Mouse (Mus musculus) hindbrain, embryonic 13.5 days (tissue): ENCODE measurements around the gene Atg9a. TPM values are rescaled to one million over a fixed set of nuclear protein-coding genes. Genes with fewer than 3 reads are reported as not detected.

ENCODE experiments used
- ATAC-seq: fragments of 200-750 bp; cut with Nextera tagmentation; 2 replicates; pipeline ENCODE4 v1.8.0; 2017; ENCODE audit warnings: moderate TSS enrichment; ENCODE audit not compliant: low FRiP score
- H3K27ac ChIP-seq: fragments of 300-500 bp; sonication (generic); 2 replicates; pipeline ENCODE4 v1.5.1; 2015; ENCODE audit warnings: inconsistent platforms, mild to moderate bottlenecking, moderate library complexity
- H3K27me3 ChIP-seq: fragments of 300-500 bp; sonication (generic); 2 replicates; pipeline ENCODE4 v1.6.1; 2015; ENCODE audit warnings: mild to moderate bottlenecking, inconsistent platforms
- H3K36me3 ChIP-seq: fragments of 300-500 bp; sonication (generic); 2 replicates; pipeline ENCODE4 v1.6.1; 2015; ENCODE audit warnings: mild to moderate bottlenecking, inconsistent platforms
- H3K4me1 ChIP-seq: fragments of 300-500 bp; sonication (generic); replicated peaks from 2 replicates; pipeline ENCODE4 v1.6.1; 2015; ENCODE audit warnings: inconsistent platforms
- H3K4me2 ChIP-seq: fragments of 300-500 bp; sonication (generic); 2 replicates; pipeline ENCODE4 v1.6.1; 2015; ENCODE audit warnings: inconsistent platforms, mild to moderate bottlenecking, moderate library complexity
- H3K4me3 ChIP-seq: fragments of 300-500 bp; sonication (generic); 2 replicates; pipeline ENCODE4 v1.5.1; 2015; ENCODE audit warnings: mild to moderate bottlenecking, inconsistent platforms
- H3K9ac ChIP-seq: fragments of 300-500 bp; sonication (generic); 2 replicates; pipeline ENCODE4 v1.6.1; 2015; ENCODE audit warnings: mild to moderate bottlenecking, inconsistent platforms
- H3K9me3 ChIP-seq: fragments of 300-500 bp; sonication (generic); 2 replicates; pipeline ENCODE4 v1.6.1; 2016; ENCODE audit warnings: inconsistent platforms
- WGBS: fragments of 180-500 bp; shearing (Covaris S2); methylation state at CpG from one replicate; pipeline ENCODE4 v1.1.7; 2015; 5-methylcytosine and 5-hydroxymethylcytosine counted together
- polyA plus RNA-seq: library from polyadenylated mRNA; unstranded; fragments of >200 nt; fragmentation: Nextera tagmentation; extraction: Ambion mirVana; gene quantifications from 2 replicates; pipeline ENCODE4 v1.2.1, GENCODE M21; 2015

Gene Atg9a
- polyA plus RNA-seq, 1 experiment from 2014 or later = 44.7 TPM

DNA sequence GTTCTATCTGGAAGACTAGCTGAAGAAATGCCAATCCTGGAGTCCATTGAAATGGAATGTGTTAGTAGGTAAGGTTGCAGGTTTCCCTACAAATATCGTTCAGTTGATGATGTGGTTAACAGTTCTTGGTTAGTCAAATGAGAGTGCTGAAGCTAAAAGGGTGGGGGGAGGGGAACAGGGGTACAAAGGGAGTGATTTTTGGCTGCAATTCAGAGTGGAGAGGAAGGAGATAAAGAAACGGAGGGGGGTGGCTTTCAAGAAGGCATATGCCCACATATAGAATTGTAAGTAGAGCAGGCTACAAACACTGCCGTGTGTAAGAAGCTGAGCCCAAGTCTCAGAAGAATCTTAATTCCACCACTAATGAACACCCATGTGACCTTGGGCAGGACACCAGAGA, 33.5 kb upstream of the Atg9a start:
- 69% methylated on average over 3 of the region's 3 CpGs for WGBS
- Histone ChIP-seq H3K9me3 (no peaks in the 10 kb centered on the region), H3K9ac (no peak overlapping the region), H3K27me3 (peaks cover 49% of the 10 kb centered on the region), H3K4me1 (no peaks in the 10 kb centered on the region), H3K27ac (no peak overlapping the region), H3K4me3 (no peak overlapping the region), H3K36me3 (no peaks in the 10 kb centered on the region), H3K4me2 (no peak overlapping the region)
- ATAC-seq = no peak

DNA sequence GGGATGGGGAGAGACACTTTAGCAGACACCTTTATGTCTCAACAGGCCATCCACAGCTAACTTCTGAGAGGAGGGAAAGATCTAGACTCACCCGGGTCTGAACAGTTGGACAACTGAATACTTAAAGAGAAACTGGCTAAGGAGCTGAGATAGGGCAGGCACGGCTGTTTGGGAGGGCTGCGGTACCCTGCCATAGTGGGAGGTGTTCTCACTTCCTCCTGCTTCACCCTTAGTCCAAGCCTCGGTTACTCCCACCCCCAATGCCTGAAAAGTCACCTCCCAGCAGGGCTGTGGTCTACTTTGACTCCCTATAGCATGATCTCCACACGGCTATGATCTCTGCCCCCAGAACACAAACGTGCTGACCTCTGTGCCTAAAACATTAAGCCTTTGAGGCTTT, 31.5 kb upstream of the Atg9a start:
- 73% methylated on average over 6 of the region's 6 CpGs for WGBS
- H3K9ac ChIP-seq = no peak overlapping the region
- H3K36me3 ChIP-seq = no peaks in the 10 kb centered on the region
- peaks cover 67% of the 10 kb centered on the region for H3K27me3 ChIP-seq
- H3K4me1 ChIP-seq = peaks cover 14% of the 10 kb centered on the region
- ATAC-seq = no peak
- H3K27ac ChIP-seq = no peak overlapping the region
- H3K4me2 ChIP-seq = no peak overlapping the region
- H3K4me3 ChIP-seq = no peak overlapping the region
- no peaks in the 10 kb centered on the region for H3K9me3 ChIP-seq

DNA sequence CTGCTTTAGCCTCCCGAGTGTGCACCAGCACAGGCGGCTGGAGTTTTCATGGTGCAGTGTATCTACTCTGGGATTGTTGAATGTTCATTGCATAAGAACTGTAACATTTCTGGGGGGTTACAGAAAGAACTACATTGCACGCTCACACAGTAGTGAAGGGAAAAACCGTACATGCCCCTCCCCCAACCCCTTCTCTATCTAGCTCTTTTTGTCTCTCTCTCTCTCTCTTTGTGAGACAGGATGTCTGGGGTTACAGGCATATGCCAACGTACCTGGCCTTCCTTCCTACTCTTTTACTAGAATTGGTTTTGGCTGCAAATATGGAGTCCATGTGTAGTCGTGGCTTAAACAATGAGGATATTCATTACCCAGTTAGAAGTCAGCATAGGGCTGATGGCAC, 30.9 kb upstream of the Atg9a start:
- no peak for ATAC-seq
- no peak overlapping the region for H3K4me3 ChIP-seq
- no peaks in the 10 kb centered on the region for H3K9me3 ChIP-seq
- no peak overlapping the region for H3K27ac ChIP-seq
- H3K9ac ChIP-seq = no peak overlapping the region
- H3K4me2 ChIP-seq = no peak overlapping the region
- no peaks in the 10 kb centered on the region for H3K36me3 ChIP-seq
- H3K27me3 ChIP-seq = peaks cover 73% of the 10 kb centered on the region
- 84% methylated on average over 6 of the region's 6 CpGs for WGBS
- peaks cover 20% of the 10 kb centered on the region for H3K4me1 ChIP-seq

DNA sequence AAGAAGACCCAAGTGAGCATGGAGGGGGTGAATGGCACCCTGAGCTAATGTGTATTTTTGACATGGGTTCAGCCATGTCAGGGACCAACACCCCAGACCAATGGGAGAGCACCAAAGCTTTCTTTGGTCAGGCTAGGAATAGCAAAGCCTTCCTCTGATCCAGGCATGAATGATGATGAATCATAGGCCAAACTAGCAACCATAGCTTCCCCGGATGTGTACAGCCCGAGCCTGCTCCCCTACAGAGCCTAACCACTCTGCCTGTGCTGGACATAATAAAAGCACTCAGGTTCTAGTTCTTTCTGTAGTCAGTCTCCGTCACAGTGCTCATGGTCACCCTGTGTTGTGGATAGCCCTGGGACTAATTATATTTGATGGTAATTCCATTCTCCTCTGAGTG, 29.5 kb upstream of the Atg9a start:
- Histone ChIP-seq H3K9ac (no peak overlapping the region), H3K36me3 (no peaks in the 10 kb centered on the region), H3K4me2 (no peak overlapping the region), H3K27me3 (peaks cover 83% of the 10 kb centered on the region), H3K9me3 (no peaks in the 10 kb centered on the region), H3K4me3 (no peak overlapping the region), H3K4me1 (peaks cover 22% of the 10 kb centered on the region), H3K27ac (no peak overlapping the region)
- ATAC-seq = no peak
- WGBS = 76% methylated on average over 3 of the region's 3 CpGs

DNA sequence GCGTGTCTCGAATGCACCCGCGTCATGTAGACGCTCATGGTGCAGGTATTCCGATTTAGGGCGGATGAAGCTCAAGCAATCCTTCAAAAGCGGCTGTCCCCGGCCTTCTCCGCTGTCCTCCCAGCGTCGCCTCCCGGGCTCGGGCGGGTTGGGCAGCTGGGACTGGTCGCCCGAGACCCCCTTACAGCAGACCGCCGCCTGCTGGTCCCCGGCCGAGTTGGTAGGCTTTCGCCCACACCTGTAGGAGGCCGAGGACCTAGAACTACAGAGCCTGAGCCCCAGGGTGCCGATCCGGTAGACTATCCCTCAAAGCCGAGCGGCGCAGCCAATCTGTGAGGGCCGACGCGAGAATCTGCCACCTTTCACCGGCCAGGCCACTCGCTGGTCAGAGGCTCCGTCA, 27.5 kb upstream of the Atg9a start, which contains the start of gene Tuba4a:
Gene Tuba4a (minus strand): TSS at position 335 of the 400 bp plus-strand sequence.
- Histone ChIP-seq H3K4me3 (peak within 1 kb of the TSS; percentile 56), H3K27me3 (peaks cover 87% of the 10 kb centered on the region), H3K4me2 (peak within 1 kb of the TSS; percentile 94), H3K4me1 (peaks cover 22% of the 10 kb centered on the region), H3K9me3 (no peaks in the 10 kb centered on the region), H3K9ac (peak within 1 kb of the TSS; percentile 73), H3K27ac (no peak within 1 kb of the TSS), H3K36me3 (peaks cover 17% of the 10 kb centered on the region)
- ATAC-seq = peak; percentile 44
- 2% methylated on average over 34 of the region's 34 CpGs for WGBS

DNA sequence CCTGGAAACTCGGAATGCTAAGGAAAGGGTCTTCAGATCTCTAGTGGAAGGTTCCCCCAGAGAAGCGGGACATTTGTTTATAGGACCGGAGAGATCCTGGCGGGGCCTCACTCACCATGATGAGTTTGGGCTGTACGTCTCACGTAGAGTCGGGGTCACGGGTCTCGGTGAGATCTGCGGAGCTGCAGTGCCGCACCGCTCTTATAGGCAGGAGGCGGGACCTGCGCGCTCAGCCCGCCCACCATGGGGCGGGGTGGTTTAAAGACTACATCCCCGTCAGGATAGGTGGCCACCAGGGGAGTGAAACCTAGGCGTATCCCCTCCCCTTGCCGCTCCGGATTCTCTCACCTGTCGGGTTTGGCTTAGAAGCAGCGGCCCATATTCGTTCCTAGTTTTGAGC, 27.1 kb upstream of the Atg9a start:
- peaks cover 82% of the 10 kb centered on the region for H3K27me3 ChIP-seq
- peaks cover 22% of the 10 kb centered on the region for H3K36me3 ChIP-seq
- H3K27ac ChIP-seq = no peak overlapping the region
- H3K9ac ChIP-seq = peak overlapping the region; percentile 73
- under 1% methylated on average over 24 of the region's 24 CpGs for WGBS
- peaks cover 22% of the 10 kb centered on the region for H3K4me1 ChIP-seq
- ATAC-seq = peak; percentile 83
- H3K9me3 ChIP-seq = no peaks in the 10 kb centered on the region
- peak overlapping the region; percentile 94 for H3K4me2 ChIP-seq
- H3K4me3 ChIP-seq = peak overlapping the region; percentile 56

DNA sequence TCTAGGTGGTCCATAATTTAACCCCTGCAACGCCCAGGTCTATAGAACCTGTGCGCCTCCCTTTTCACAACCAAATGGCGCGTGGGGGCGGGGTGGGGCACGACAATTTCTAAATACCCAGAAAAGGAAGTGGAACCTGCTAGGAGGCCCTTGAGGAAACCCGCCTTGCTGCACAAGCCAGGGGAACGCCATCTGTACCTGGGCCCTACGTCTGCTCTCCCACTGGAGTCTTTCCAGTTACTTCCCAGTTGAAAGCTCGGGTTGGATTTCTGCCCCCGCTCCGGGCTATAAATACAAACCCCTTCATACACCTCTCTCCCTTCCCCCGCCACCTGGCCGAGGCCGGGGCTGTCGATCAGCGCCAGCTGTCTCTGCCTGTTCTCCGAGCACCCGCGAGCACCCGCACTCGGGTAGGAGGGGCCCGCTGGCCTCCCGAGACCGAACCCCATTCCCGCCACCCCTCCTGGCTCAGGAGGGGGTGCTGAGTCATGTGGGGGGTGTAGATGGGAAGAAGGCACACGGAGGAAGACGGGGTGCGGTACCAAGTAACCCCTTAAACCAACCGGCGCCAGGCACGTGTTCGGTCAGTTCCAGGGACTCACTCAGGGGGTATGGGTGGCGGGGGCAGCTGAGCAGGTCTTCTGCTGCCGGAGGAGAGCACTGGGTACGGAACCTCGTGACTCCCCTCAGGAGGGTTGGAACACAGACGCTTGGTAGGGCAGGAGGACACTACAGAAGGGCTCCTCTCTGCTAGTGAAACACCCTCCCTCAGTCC, 26.4 kb upstream of the Atg9a start:
- Histone ChIP-seq H3K9ac (peak overlapping the region; percentile 73), H3K27me3 (peaks cover 79% of the 10 kb centered on the region)
- ATAC-seq = peak; percentile 57

DNA sequence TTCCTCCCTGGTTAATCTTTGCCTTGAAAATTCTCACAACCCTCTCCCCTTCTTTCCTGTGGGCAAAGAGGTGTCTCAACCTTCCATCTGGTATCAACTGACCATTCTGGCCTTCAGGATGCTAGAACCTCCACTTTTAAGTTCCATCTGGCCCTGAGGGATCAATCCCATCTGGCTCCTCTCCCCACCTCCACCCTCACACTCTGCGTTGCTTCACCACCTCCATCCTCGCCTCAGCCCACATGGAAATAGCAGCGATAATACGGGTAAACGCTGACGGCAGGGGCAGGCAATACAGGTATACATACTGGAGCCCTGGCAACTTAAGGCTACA, 25.9 kb upstream of the Atg9a start:
- H3K4me3 ChIP-seq = peak overlapping the region; percentile 56; the same call in 1 of the 2 replicates
- no peaks in the 10 kb centered on the region for H3K9me3 ChIP-seq
- H3K27me3 ChIP-seq = peaks cover 73% of the 10 kb centered on the region
- WGBS = 4% methylated on average over 6 of the region's 6 CpGs
- no peak overlapping the region for H3K27ac ChIP-seq
- peaks cover 34% of the 10 kb centered on the region for H3K36me3 ChIP-seq
- H3K4me2 ChIP-seq = peak overlapping the region; percentile 94
- H3K9ac ChIP-seq = no peak overlapping the region
- no peak for ATAC-seq
- peaks cover 33% of the 10 kb centered on the region for H3K4me1 ChIP-seq

More for the DNA sequence above, 26.4 kb upstream of the Atg9a start:
- H3K4me2 ChIP-seq = peak overlapping the region; percentile 94
- no peaks in the 10 kb centered on the region for H3K9me3 ChIP-seq
- peaks cover 28% of the 10 kb centered on the region for H3K4me1 ChIP-seq
- WGBS = 2% methylated on average over 38 of the region's 38 CpGs
- H3K27ac ChIP-seq = no peak overlapping the region
- H3K4me3 ChIP-seq = peak overlapping the region; percentile 56
- peaks cover 29% of the 10 kb centered on the region for H3K36me3 ChIP-seq

DNA sequence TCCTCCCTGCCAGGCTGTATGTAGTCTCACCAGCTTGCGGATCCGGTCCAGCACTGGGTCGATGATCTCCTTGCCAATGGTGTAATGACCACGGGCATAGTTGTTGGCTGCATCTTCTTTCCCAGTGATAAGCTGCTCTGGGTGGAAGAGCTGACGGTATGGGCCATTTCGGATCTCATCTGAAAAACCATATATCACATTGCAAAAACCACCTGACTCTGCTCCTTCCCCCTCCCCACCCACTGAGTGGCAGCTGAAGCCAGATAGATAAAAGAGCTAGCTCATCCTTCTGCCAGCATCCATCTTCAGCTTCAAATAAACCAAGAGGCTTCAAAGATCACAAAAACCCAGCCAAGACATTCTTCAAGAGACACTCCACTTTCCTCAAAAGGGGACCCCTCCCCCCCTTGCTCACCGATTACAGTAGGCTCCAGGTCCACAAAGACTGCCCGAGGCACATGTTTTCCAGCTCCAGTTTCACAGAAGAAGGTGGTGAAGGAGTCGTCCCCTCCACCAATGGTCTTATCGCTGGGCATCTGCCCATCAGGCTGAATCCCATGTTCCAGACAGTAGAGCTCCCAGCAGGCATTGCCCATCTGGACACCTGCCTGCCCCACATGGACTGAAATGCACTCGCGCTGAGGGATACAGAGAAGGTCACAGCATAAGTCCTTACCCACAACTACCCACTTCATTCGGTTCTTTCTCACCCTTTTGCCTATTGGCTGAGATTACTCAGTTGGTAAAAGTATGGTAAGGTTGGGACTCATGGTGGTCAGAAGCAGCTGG, 25.0 kb upstream of the Atg9a start:
- Histone ChIP-seq H3K9ac (no peak overlapping the region), H3K27ac (no peak overlapping the region), H3K36me3 (peaks cover 42% of the 10 kb centered on the region), H3K9me3 (no peaks in the 10 kb centered on the region), H3K4me2 (no peak overlapping the region), H3K4me1 (peaks cover 42% of the 10 kb centered on the region), H3K4me3 (no peak overlapping the region), H3K27me3 (peaks cover 65% of the 10 kb centered on the region)
- no peak for ATAC-seq
- 83% methylated on average over 13 of the region's 13 CpGs for WGBS

DNA sequence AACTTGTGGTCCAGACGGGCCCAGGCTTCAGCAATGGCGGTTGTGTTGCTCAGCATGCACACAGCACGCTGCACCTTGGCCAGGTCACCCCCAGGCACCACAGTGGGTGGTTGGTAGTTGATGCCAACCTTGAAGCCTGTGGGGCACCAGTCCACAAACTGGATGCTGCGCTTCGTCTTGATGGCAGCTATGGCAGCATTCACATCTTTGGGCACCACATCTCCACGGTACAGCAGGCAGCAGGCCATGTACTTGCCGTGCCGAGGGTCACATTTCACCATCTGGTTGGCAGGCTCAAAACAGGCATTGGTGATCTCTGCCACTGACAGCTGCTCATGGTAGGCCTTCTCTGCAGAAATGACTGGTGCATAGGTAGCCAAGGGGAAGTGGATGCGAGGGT, 23.8 kb upstream of the Atg9a start:
- Histone ChIP-seq H3K9ac (no peak overlapping the region), H3K4me3 (no peak overlapping the region), H3K4me1 (peaks cover 52% of the 10 kb centered on the region), H3K9me3 (no peaks in the 10 kb centered on the region), H3K4me2 (no peak overlapping the region), H3K27me3 (peaks cover 53% of the 10 kb centered on the region), H3K27ac (no peak overlapping the region), H3K36me3 (peaks cover 45% of the 10 kb centered on the region)
- 94% methylated on average over 9 of the region's 9 CpGs for WGBS
- no peak for ATAC-seq

DNA sequence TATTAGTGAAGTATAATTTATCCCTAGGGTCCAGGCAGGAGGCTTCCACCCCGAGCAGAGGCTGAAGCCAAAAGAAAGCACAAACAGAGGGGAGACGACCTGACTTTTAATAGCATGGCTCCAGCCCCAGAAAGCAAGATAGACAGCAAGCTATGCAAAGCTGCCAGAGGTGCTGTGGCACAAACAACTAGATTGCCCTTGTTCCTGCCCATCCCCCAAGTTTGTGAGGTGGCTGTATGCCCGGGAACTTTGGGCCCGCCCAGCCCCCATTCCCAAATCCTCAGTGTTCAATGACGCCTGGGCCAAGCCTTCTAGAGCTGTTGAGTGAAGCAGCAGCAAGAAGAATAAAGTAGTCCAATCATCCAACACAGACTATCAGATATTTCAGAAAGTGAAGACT, 22.9 kb upstream of the Atg9a start:
- Histone ChIP-seq H3K36me3 (peaks cover 45% of the 10 kb centered on the region), H3K27me3 (peaks cover 44% of the 10 kb centered on the region), H3K4me2 (no peak overlapping the region), H3K4me3 (no peak overlapping the region), H3K27ac (no peak overlapping the region), H3K9me3 (no peaks in the 10 kb centered on the region), H3K4me1 (peaks cover 56% of the 10 kb centered on the region), H3K9ac (no peak overlapping the region)
- no peak for ATAC-seq
- 85% methylated on average over 5 of the region's 5 CpGs for WGBS

DNA sequence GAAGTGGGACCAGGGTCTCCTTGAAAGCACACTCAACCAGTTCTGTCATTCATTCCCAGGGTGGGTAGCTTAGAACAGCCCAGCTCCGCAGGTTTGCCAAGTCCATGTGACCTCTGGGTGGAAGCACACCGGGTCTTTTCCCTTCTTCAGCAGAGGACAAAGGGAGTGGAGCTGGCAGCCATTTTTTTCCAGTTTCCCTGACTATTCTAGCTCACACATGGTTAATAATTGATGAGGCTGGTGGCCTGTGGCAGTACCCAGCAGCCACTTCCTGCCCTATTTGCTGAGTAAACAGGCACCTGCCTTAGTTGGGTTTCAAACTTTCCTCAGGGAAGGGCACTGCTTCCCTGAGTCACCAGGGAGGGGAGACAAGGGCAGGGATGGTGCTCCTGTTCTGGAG, 22.4 kb upstream of the Atg9a start:
- ATAC-seq = no peak
- 78% methylated on average over 2 of the region's 2 CpGs for WGBS
- Histone ChIP-seq H3K27ac (no peak overlapping the region), H3K9ac (no peak overlapping the region), H3K4me3 (no peak overlapping the region), H3K4me2 (no peak overlapping the region), H3K27me3 (peaks cover 41% of the 10 kb centered on the region), H3K9me3 (no peaks in the 10 kb centered on the region), H3K36me3 (peaks cover 45% of the 10 kb centered on the region), H3K4me1 (peaks cover 56% of the 10 kb centered on the region)
